Mouse (Mus musculus) heart, embryonic 12.5 days (tissue): ENCODE measurements around the gene Nrp2. TPM values are rescaled to one million over a fixed set of nuclear protein-coding genes. Genes with fewer than 3 reads are reported as not detected.

Experiments used
- ATAC-seq: fragments of 200-750 bp; cut with Nextera tagmentation; 2 replicates; pipeline ENCODE4 v1.8.0; 2017; ENCODE audit warnings: moderate TSS enrichment, moderate library complexity; ENCODE audit not compliant: insufficient number of reproducible peaks, low FRiP score
- H3K27ac ChIP-seq: fragments of 300-500 bp; sonication (generic); 2 replicates; pipeline ENCODE4 v1.5.1; 2016; ENCODE audit warnings: mild to moderate bottlenecking, moderate library complexity; ENCODE audit not compliant: poor library complexity, severe bottlenecking
- H3K27me3 ChIP-seq: fragments of 300-500 bp; sonication (generic); replicated peaks from 2 replicates; pipeline ENCODE4 v1.6.1; 2016; ENCODE audit warnings: mild to moderate bottlenecking, moderate library complexity
- H3K36me3 ChIP-seq: fragments of 300-500 bp; sonication (generic); 2 replicates; pipeline ENCODE4 v1.6.1; 2016; ENCODE audit warnings: mild to moderate bottlenecking, moderate library complexity
- H3K4me1 ChIP-seq: fragments of 300-500 bp; sonication (generic); replicated peaks from 2 replicates; pipeline ENCODE4 v1.6.1; 2016; ENCODE audit warnings: mild to moderate bottlenecking
- H3K4me2 ChIP-seq: fragments of 300-500 bp; sonication (generic); 2 replicates; pipeline ENCODE4 v1.6.1; 2016; ENCODE audit warnings: mild to moderate bottlenecking, moderate library complexity
- H3K4me3 ChIP-seq: fragments of 300-500 bp; sonication (generic); 2 replicates; pipeline ENCODE4 v1.5.1; 2016; ENCODE audit warnings: mild to moderate bottlenecking
- H3K9ac ChIP-seq: fragments of 300-500 bp; sonication (generic); 2 replicates; pipeline ENCODE4 v1.6.1; 2016; ENCODE audit warnings: mild to moderate bottlenecking, moderate library complexity
- H3K9me3 ChIP-seq: fragments of 300-500 bp; sonication (generic); replicated peaks from 2 replicates; pipeline ENCODE4 v1.6.1; 2016; ENCODE audit warnings: mild to moderate bottlenecking, moderate library complexity
- WGBS: fragments of 180-500 bp; shearing (Covaris S2); methylation state at CpG from one replicate; pipeline ENCODE4 v1.1.7; 2016; 5-methylcytosine and 5-hydroxymethylcytosine counted together
- polyA plus RNA-seq: library from polyadenylated mRNA; unstranded; fragments of >200 nt; fragmentation: Nextera tagmentation; extraction: Ambion mirVana; gene quantifications from 2 replicates; pipeline ENCODE4 v1.2.1, GENCODE M21; 2016

Nrp2 gene
- polyA plus RNA-seq = 6.0 and 6.2 TPM in 2 replicates

DNA sequence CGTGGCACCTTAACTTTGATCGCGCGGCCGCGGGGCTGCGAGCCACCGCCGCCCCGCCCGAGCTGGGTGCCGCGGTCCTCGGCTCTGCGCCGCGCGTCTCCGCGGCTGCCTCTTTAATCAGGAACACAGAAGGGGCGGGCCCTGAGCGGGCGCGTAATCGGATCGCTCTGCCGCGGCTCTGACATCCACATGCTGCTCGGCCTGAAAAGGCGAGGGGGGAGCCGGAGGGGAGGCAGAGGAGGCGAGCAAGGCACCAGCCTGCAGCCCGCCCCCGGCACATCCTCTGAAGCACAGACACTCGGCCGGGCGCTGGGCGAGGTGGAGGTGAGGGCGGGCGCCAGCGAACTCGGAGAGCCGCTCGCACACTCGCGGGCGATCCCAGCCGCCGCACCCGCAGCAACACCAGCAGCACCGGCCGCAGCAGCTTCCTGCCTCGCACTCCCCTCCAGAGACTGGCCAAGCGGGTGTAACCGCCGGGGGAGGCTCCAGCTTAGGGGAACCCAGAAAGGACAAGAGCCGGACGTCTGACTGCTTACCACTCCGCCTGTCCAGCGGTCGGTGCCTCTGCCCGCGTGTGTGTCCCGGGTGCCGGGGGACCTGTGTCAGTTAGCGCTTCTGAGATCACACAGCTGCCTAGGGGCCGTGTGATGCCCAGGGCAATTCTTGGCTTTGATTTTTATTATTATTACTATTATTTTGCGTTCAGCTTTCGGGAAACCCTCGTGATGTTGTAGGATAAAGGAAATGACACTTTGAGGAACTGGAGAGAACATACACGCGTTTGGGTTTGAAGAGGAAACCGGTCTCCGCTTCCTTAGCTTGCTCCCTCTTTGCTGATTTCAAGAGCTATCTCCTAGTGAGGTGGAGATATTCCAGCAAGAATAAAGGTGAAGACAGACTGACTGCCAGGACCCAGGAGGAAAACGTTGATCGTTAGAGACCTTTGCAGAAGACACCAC is at the start of gene Nrp2:
TSS of gene Nrp2 (plus strand) at position 128 of the 959 bp plus-strand sequence.
- peak within 1 kb of the TSS; percentile 96 for H3K4me2 ChIP-seq
- H3K27ac ChIP-seq = no peak within 1 kb of the TSS; the same call in 1 of the 2 replicates
- H3K27me3 ChIP-seq = peaks cover 17% of the 10 kb centered on the region
- H3K4me3 ChIP-seq = peak within 1 kb of the TSS; percentile 70
- peak; percentile 69 for ATAC-seq
- H3K9me3 ChIP-seq = no peaks in the 10 kb centered on the region
- no peaks in the 10 kb centered on the region for H3K36me3 ChIP-seq
- under 1% methylated on average over 76 of the region's 76 CpGs for WGBS
- peak within 1 kb of the TSS; percentile 77 for H3K9ac ChIP-seq
- H3K4me1 ChIP-seq = peaks cover 26% of the 10 kb centered on the region

DNA sequence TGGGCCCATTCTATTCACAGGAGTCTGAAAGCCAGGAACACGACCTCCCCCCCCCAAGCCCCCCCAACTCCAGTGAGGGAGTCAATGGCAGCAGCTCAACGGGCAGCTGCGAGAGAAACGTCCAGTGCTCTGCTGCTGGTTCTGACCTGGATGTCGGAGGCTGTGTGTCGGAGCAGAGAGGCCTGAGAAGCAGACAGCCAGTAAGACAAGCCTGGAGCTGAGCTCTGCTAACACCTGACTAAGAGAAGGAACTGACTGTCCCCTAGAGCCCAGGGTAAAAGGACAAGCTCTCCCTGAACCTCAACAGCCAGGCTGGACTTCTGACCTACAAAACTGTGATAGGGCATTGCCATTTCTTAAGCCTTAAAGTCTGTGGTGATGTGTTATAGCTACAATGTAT is 48.6 kb upstream of the Nrp2 start:
- no peak overlapping the region for H3K9ac ChIP-seq
- H3K27ac ChIP-seq = no peak overlapping the region
- 0 out of 2 replicates have a peak, but pooled peaks cover 3% of the 10 kb centered on the region for H3K4me1 ChIP-seq
- no peaks in the 10 kb centered on the region for H3K36me3 ChIP-seq
- H3K4me3 ChIP-seq = no peak overlapping the region
- ATAC-seq = no peak
- WGBS = 73% methylated on average over 6 of the region's 6 CpGs
- no peaks in the 10 kb centered on the region for H3K9me3 ChIP-seq
- no peak overlapping the region for H3K4me2 ChIP-seq
- H3K27me3 ChIP-seq = no peaks in the 10 kb centered on the region

DNA sequence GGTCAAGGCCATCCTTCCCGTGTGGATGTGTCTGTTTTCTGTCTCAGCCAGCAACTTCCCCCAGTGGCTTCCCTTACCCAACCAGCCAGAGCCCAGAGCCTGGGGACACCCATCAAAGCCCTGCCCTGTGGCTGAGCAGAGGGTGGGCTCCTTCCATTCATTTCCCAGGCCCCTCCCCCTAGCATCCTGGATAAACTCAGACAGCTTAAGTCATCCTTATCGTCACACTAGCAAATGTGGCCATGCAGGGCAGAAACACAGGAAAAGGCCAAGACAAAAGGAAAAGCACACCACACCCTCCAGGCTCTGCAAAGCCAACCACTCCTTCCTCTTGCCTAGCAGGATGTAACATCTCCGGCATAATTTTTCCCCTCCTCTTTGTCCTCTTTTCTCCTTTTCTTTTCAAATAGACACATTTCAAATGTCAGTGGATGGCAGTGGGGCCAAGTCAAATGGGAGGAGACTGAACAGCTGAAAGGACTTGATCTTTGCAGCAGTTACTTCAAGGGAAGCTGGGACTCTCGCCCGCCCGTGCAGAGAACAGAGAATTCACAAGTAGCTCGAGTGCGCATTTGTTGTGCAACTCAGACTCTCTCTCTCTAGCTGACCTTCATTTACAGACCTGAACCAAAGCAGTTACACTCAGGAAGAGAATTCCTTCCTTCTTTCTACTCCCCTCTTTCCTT is 38.0 kb upstream of the Nrp2 start:
- H3K9ac ChIP-seq = no peak overlapping the region
- H3K9me3 ChIP-seq = peaks cover 7% of the 10 kb centered on the region
- 0 out of 2 replicates have a peak, but pooled peaks cover 2% of the 10 kb centered on the region for H3K36me3 ChIP-seq
- ATAC-seq = peak; percentile 89
- H3K27me3 ChIP-seq = no peaks in the 10 kb centered on the region
- peaks cover 7% of the 10 kb centered on the region; the same call in 1 of the 2 replicates for H3K4me1 ChIP-seq
- 37% methylated on average over 8 of the region's 8 CpGs for WGBS
- peak overlapping the region; percentile 84 for H3K27ac ChIP-seq
- no peak overlapping the region for H3K4me3 ChIP-seq
- no peak overlapping the region for H3K4me2 ChIP-seq

DNA sequence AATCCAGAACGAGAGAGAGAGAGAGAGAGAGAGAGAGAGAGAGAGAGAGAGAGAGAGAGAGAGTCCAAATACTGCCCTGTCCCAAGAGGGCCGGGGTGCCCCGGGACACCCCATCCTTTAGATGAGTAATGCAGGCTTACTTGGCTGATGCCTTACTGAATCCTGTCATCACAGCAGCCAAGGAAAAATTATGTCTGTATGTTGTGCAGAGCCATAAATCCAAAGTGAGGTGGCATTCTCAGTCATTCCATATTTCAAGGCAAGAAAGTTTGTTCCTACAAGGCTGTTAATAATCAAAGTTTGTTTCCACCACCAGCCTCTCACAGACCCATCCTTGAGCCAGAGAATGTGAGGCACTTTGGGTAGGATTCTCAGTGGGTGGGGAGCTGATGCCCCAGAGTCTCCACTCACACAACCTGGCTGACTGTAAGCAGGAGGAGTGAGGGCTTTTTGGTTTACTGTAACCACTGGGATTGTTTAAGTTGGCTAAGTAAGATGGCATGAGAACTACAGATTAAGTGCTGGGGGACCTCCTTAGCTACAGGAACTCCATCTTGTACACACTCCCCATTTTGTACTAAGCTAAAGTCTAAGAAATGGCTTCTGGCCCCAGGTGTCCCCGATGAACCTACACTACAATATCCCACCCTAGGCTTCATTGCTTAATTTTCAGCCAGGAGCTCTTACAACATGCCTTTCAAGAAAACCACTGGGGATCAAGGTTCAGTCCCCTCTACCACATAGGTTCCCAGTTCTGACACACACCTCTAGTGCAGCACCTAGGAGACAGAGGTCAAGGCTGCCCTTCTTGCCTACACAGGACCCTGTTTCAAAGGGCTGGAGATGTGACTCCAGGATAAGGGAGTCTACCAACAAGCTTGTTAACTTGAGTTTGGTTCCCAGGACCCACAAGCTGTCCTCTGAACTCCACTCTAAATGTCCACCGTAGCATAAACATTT is 37.0 kb upstream of the Nrp2 start:
- H3K27me3 ChIP-seq = no peaks in the 10 kb centered on the region
- H3K27ac ChIP-seq = peak overlapping the region; percentile 84
- WGBS = 76% methylated on average over 5 of the region's 5 CpGs
- H3K9ac ChIP-seq = no peak overlapping the region
- H3K4me1 ChIP-seq = peaks cover 7% of the 10 kb centered on the region; the same call in 1 of the 2 replicates
- no peak overlapping the region for H3K4me3 ChIP-seq
- 0 out of 2 replicates have a peak, but pooled peaks cover 2% of the 10 kb centered on the region for H3K36me3 ChIP-seq
- H3K4me2 ChIP-seq = no peak overlapping the region
- no peak for ATAC-seq
- peaks cover 7% of the 10 kb centered on the region for H3K9me3 ChIP-seq

DNA sequence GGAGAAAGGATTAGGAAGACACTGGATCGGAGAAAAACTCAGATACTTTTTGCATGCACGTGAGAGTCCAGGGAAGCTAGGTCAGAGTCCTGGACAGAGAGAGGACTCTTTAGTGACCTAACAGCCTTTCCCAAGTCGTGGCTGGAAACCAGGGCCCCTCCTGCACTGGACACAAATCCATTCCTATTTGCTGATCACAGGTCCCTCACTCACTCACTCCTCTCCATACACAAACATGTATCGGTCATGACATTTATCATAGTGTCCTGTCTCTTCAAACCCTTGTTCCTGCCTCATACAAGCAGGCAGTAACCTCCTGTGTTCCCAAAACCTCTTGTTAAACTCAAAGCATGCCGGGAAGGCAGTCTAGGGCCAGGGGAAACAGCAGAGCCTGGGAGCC is 36.3 kb upstream of the Nrp2 start:
- Histone ChIP-seq H3K4me1 (peaks cover 7% of the 10 kb centered on the region; the same call in 1 of the 2 replicates), H3K36me3 (0 out of 2 replicates have a peak, but pooled peaks cover 2% of the 10 kb centered on the region), H3K4me3 (no peak overlapping the region), H3K9me3 (peaks cover 7% of the 10 kb centered on the region), H3K27me3 (no peaks in the 10 kb centered on the region), H3K4me2 (no peak overlapping the region), H3K9ac (no peak overlapping the region), H3K27ac (no peak overlapping the region)
- WGBS = 74% methylated on average over 5 of the region's 5 CpGs
- no peak for ATAC-seq

DNA sequence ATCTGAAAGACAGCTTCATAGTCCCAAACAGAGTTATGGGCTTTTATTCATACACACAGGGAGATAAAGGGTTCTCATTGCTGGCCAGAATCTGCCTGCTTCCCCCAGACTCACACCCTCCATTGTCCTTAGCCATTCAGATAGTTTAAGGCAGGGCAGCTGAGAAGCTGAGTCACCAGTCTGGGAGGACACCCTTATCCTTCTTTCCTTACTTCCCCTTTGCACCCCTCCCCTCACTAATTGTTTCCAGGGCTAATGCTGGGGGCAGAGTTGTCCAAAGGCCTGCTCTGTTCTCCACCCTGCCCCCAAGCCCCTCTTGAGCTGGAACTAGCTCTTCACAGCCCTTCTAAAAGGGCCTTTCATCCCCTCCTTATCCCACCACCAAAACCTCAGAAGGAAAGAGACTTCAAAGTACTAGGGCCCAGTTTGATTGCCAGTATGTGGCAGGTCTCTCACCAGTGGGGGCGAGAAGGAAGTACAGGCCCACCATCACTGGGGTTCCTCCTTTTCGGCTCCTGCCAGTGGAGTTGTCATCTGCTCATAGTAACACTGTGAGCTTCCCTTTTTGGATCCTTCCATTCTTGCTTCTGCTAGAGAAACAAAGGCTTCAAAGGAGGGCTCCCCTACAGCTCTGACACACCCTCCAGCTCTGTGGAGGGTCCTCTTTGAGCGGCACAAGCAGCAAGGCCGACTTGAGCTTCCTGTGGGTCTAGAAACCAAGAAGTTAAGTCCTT is 24.3 kb upstream of the Nrp2 start:
- no peak overlapping the region for H3K4me3 ChIP-seq
- no peaks in the 10 kb centered on the region for H3K36me3 ChIP-seq
- H3K4me2 ChIP-seq = no peak overlapping the region
- peaks cover 5% of the 10 kb centered on the region; the same call in 1 of the 2 replicates for H3K9me3 ChIP-seq
- H3K27me3 ChIP-seq = no peaks in the 10 kb centered on the region
- peaks cover 12% of the 10 kb centered on the region for H3K4me1 ChIP-seq
- ATAC-seq = peak; percentile 63; the same call in 1 of the 2 replicates
- no peak overlapping the region for H3K27ac ChIP-seq
- 49% methylated on average over 4 of the region's 4 CpGs for WGBS
- no peak overlapping the region for H3K9ac ChIP-seq

DNA sequence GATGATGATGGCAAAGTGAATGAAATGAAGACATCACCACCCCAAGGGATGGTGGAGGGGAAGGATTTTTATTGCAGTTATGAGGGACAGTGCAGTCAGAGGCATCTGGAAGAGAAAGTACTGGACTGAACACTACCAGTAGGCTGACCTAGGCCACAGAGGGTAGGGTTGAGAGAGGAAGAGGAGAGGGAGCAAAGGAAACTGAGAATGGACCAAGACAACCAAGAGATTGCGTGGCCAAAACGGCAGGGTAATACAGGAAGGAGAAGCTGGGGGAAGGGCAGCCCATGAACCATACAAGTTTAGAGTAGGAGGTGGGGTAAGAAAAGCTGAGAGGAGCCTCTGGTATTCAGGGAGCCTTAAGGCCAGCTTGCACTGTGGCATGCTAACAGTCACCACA is 23.6 kb upstream of the Nrp2 start:
- ATAC-seq = no peak
- H3K36me3 ChIP-seq = no peaks in the 10 kb centered on the region
- H3K4me2 ChIP-seq = no peak overlapping the region
- H3K9ac ChIP-seq = no peak overlapping the region
- peaks cover 5% of the 10 kb centered on the region; the same call in 1 of the 2 replicates for H3K9me3 ChIP-seq
- 69% methylated on average over 2 of the region's 2 CpGs for WGBS
- peaks cover 12% of the 10 kb centered on the region for H3K4me1 ChIP-seq
- no peak overlapping the region for H3K27ac ChIP-seq
- no peaks in the 10 kb centered on the region for H3K27me3 ChIP-seq
- no peak overlapping the region for H3K4me3 ChIP-seq

DNA sequence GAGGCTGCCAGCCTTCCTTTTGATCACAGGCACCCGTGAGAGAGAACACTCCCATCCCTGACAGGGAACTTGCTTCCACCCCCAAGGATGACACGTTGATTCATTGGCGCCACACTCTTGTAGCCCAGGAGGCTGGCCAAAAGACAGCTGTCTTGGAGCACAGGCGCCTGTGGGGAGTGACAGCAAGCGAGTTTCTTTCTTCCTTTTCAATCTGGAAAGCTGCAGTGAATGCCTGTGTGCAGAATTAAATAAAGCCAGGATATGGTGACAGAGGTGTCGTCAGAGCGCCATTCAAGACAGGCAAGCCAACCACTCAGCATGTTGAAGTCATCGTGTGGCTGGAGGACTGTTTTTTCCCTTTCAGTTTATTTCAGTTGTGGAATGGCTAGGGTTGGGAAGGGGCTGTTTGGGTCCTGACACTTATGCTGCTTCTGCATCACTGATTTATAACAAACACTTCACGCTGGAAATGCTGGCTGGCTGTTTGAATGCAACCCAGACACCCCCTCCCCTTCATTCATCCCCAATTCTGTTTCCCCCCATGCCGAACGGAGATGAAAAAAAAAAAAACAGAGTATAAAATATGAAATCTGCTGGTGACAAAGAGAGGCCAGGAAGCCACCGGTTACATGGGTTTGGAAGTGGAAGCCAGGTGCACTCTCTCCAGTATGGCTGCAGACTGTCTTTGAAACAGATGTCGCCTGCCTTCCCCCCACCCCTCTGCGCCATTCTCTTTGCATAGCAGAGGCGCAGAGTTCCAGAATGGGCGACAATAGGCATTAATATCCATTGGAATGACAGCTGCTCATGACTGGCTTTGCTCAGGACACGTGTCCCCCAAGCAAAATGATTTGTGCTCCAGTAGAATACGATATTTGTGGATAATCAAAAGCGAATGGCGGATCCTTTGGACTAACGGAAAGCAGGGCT is 20.4 kb upstream of the Nrp2 start:
- no peaks in the 10 kb centered on the region for H3K27me3 ChIP-seq
- 65% methylated on average over 21 of the region's 21 CpGs for WGBS
- H3K9ac ChIP-seq = no peak overlapping the region
- H3K9me3 ChIP-seq = peaks cover 1% of the 10 kb centered on the region; the same call in 1 of the 2 replicates
- no peak for ATAC-seq
- H3K4me1 ChIP-seq = peaks cover 12% of the 10 kb centered on the region
- no peak overlapping the region for H3K4me2 ChIP-seq
- no peak overlapping the region for H3K27ac ChIP-seq
- H3K36me3 ChIP-seq = no peaks in the 10 kb centered on the region
- no peak overlapping the region for H3K4me3 ChIP-seq

DNA sequence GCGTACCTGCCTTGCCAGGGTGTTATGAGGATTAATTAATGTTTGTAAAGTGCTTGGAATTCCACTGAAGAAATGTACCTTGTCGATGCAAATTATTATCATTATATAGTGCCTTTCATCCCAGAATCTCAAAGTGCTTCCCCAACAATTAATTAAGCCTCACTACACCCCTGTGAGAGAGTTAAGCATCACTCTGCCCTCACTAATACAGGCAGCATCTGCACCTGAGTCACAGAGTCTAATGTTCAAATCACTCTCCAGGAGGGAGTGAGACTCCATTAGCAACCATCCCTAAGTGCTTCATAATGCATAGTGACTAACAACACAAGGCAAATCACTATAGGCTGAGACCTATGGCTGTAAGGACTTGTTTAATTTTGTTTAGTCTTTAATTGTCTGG is 19.6 kb upstream of the Nrp2 start:
- Histone ChIP-seq H3K4me2 (no peak overlapping the region), H3K9me3 (no peaks in the 10 kb centered on the region), H3K27ac (no peak overlapping the region), H3K36me3 (no peaks in the 10 kb centered on the region), H3K27me3 (no peaks in the 10 kb centered on the region), H3K9ac (no peak overlapping the region), H3K4me1 (peaks cover 8% of the 10 kb centered on the region), H3K4me3 (no peak overlapping the region)
- no peak for ATAC-seq
- 86% methylated on average over 2 of the region's 2 CpGs for WGBS
